Mouse (Mus musculus) liver, adult 2 months (tissue): ENCODE results near the gene Sprr2a2.
"Not testable (repeated sequence)": the region's sequence is repeated elsewhere in the genome, so short reads cannot be mapped to it uniquely, and the experiment has no call there.

ENCODE experiments used
- CTCF ChIP-seq: fragments of 200-500 bp; IDR thresholded peaks from 2 replicates; pipeline ENCODE4 v1.5.1; 2011; ENCODE audit warnings: low read depth, low read length, control low read depth
- POLR2A ChIP-seq: fragments of 200-500 bp; IDR thresholded peaks from 2 replicates; pipeline ENCODE4 v1.6.1; 2011; ENCODE audit warnings: low read length, control low read depth; ENCODE audit not compliant: insufficient read depth; ENCODE audit errors: extremely low read depth

DNA sequence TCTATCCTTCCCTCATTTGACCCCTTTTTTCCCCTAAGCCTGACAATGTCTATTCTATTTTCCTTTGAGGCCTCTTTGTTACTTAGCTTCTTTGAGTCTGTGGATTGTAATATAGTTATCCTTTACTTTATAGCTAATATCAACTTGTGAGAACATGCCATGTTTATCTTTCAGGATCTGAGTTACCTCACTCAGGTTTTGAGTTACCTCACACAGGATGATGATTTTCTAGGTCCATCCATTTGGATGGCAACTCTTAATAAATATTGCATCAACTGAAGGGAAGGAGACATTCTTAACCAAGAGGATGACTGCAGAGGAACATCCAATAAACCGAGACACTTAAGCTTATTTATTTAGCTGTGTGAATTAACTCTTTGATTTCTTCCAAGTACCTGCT is 3.7 kb upstream of the Sprr2a2 start:
- TF ChIP-seq CTCF, POLR2A: not testable (repeated sequence)
